Mouse (Mus musculus) small intestine, adult 2 months (tissue): ENCODE results near the gene Asic4. TPM values are rescaled to one million over a fixed set of nuclear protein-coding genes. Genes with fewer than 3 reads are reported as not detected.

ENCODE experiments used
- H3K27ac ChIP-seq: fragments of 200-500 bp; 2 replicates; pipeline ENCODE4 v1.5.1; 2012; ENCODE audit warnings: low read depth, low read length, control low read depth, inconsistent platforms; ENCODE audit not compliant: insufficient read depth
- H3K27me3 ChIP-seq: fragments of 200-500 bp; 2 replicates; pipeline ENCODE4 v1.6.1; 2012; ENCODE audit warnings: mild to moderate bottlenecking, moderate library complexity, low read length, inconsistent platforms; ENCODE audit not compliant: control insufficient read depth, insufficient read depth
- H3K36me3 ChIP-seq: fragments of 200-500 bp; 2 replicates; pipeline ENCODE4 v1.6.1; 2012; ENCODE audit warnings: mild to moderate bottlenecking, low read length, control low read depth, inconsistent platforms; ENCODE audit not compliant: control insufficient read depth, insufficient read depth
- H3K4me1 ChIP-seq: fragments of 200-500 bp; 2 replicates; pipeline ENCODE4 v1.6.1; 2012; ENCODE audit warnings: low read length, inconsistent platforms, mixed read lengths; ENCODE audit not compliant: control insufficient read depth, insufficient read depth, insufficient read length
- H3K4me3 ChIP-seq: fragments of 200-500 bp; 2 replicates; pipeline ENCODE4 v1.5.1; 2012; ENCODE audit warnings: low read depth, mild to moderate bottlenecking, control low read depth, inconsistent platforms, low read length, moderate library complexity
- CTCF ChIP-seq: fragments of 200-500 bp; IDR thresholded peaks from 2 replicates; pipeline ENCODE4 v1.5.1; 2012; ENCODE audit warnings: low read depth, mild to moderate bottlenecking, control low read depth, inconsistent platforms, low read length, moderate library complexity, mixed read lengths; ENCODE audit not compliant: insufficient replicate concordance, insufficient read length; ENCODE audit errors: extremely low read depth
- POLR2A ChIP-seq: fragments of 200-500 bp; IDR thresholded peaks from 2 replicates; pipeline ENCODE4 v1.6.1; 2012; ENCODE audit warnings: low read depth, mild to moderate bottlenecking, control low read depth, inconsistent platforms, low read length, moderate library complexity
- WGBS: fragments of 180-500 bp; shearing (Covaris S2); methylation state at CpG from one replicate; pipeline ENCODE4 v1.1.7; 2018; 5-methylcytosine and 5-hydroxymethylcytosine counted together
- polyA plus RNA-seq: library from polyadenylated mRNA; depleted of rRNA; stranded (reverse); fragments of >200 nt; gene quantifications from 2 replicates; pipeline ENCODE4 v1.2.3, GENCODE M21; 2012; rRNA removed

The Asic4 gene
- polyA plus RNA-seq: 0.05 TPM in 1 of 2 replicates, not detected in the other

- Histone ChIP-seq H3K27ac (no peak within 1 kb of the TSS), H3K4me1 (peaks cover 8% of the 10 kb centered on the region), H3K4me3 (no peak within 1 kb of the TSS), H3K27me3 (peaks cover 54% of the 10 kb centered on the region), H3K36me3 (no peaks in the 10 kb centered on the region)
- TF ChIP-seq POLR2A: no peak
- TF ChIP-seq CTCF: no peak
- WGBS: 6% methylated on average over 35 of the region's 35 CpGs
These were observed at the start of gene Asic4 for GRCm38 (mm10) chr1:75450314-75451005. Gene Asic4, plus strand, starts transcription at chr1:75450436.

GRCm38 (mm10) chr1:75400493-75401115 lies 49.6 kb upstream of the Asic4 start:
- Histone ChIP-seq H3K36me3 (no peaks in the 10 kb centered on the region), H3K27me3 (no peaks in the 10 kb centered on the region), H3K4me3 (no peak overlapping the region), H3K27ac (peak overlapping the region; percentile 7; the same call in 1 of the 2 replicates), H3K4me1 (no peaks in the 10 kb centered on the region)
- WGBS: 43% methylated on average over 6 of the region's 6 CpGs
- TF ChIP-seq CTCF (no peak), POLR2A (no peak)

- Histone ChIP-seq H3K36me3 (no peaks in the 10 kb centered on the region), H3K4me3 (no peak overlapping the region), H3K27ac (no peak overlapping the region), H3K27me3 (no peaks in the 10 kb centered on the region), H3K4me1 (no peaks in the 10 kb centered on the region)
- WGBS: 77% methylated on average over 3 of the region's 3 CpGs
- no peak for TF ChIP-seq CTCF
- TF ChIP-seq POLR2A: no peak
These were observed 44.7 kb upstream of the Asic4 start for GRCm38 (mm10) chr1:75405547-75405946.

DNA sequence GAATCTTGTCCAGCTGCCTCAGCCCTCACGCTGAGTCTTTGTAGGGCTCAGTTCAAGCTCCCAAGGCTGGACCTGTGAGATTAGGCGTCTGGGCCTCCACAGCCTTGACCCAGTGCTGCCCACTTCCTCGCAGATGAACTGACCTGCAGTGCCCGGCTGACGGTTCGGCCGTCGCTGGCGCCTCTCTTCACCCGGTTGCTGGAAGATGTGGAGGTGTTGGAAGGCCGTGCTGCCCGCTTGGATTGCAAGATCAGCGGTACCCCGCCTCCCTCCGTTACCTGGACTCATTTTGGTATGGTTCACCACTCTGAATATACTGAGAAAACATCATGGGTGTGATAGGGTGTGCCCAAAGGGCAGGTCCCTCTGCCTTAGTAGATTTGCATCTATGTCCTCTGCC lies 44.1 kb upstream of the Asic4 start:
- H3K36me3 ChIP-seq: no peaks in the 10 kb centered on the region
- WGBS: 89% methylated on average over 15 of the region's 15 CpGs
- no peak overlapping the region for H3K27ac ChIP-seq
- TF ChIP-seq POLR2A: no peak
- TF ChIP-seq CTCF: no peak
- no peaks in the 10 kb centered on the region for H3K27me3 ChIP-seq
- H3K4me3 ChIP-seq: no peak overlapping the region
- H3K4me1 ChIP-seq: no peaks in the 10 kb centered on the region

- WGBS: 89% methylated on average over 9 of the region's 9 CpGs
- TF ChIP-seq POLR2A: no peak
- no peak for TF ChIP-seq CTCF
- Histone ChIP-seq H3K27me3 (no peaks in the 10 kb centered on the region), H3K27ac (no peak overlapping the region), H3K4me3 (no peak overlapping the region), H3K36me3 (no peaks in the 10 kb centered on the region), H3K4me1 (no peaks in the 10 kb centered on the region)
These were observed 43.2 kb upstream of the Asic4 start for GRCm38 (mm10) chr1:75407056-75407455.

DNA sequence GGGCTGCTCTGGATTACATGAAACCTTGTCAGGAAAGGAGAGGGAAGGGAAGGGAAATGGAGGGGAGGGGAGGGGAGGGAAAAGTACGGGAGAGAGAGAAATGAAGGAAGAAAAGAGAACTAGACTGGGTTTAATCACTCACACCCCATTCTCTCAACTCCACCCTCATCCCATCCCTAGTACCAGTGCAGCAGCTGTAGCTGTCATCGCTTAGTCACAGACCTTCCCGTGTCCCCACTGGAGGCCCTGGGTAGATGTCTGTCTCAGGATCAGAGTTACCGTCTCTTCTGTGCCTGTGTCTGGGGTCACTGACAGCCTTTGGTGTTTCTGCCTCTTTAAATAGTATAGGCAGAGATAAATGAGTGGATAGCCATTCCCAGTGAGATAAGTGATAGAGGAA lies 42.0 kb upstream of the Asic4 start:
- Histone ChIP-seq H3K36me3 (no peaks in the 10 kb centered on the region), H3K27ac (no peak overlapping the region), H3K4me1 (no peaks in the 10 kb centered on the region), H3K4me3 (no peak overlapping the region), H3K27me3 (no peaks in the 10 kb centered on the region)
- TF ChIP-seq POLR2A: no peak
- TF ChIP-seq CTCF: no peak
- WGBS: 68% methylated on average over 4 of the region's 4 CpGs

GRCm38 (mm10) chr1:75409950-75410349 lies 40.3 kb upstream of the Asic4 start:
- TF ChIP-seq POLR2A: no peak
- TF ChIP-seq CTCF: no peak
- no peak overlapping the region for H3K27ac ChIP-seq
- 0 out of 2 replicates have a peak, but pooled peaks cover 3% of the 10 kb centered on the region for H3K27me3 ChIP-seq
- no peak overlapping the region for H3K4me3 ChIP-seq
- WGBS: 81% methylated on average over 7 of the region's 7 CpGs
- H3K4me1 ChIP-seq: no peaks in the 10 kb centered on the region
- H3K36me3 ChIP-seq: no peaks in the 10 kb centered on the region
